Mouse (Mus musculus): ENCODE results near the gene Fam89b. TPM values are rescaled to one million over a fixed set of nuclear protein-coding genes. Genes with fewer than 3 reads are reported as not detected.

Fam89b gene
- total RNA-seq, 2 experiments from 2014 or later, result 24.1 to 29.4 TPM

Small RNAs within 50 kb of the gene (microRNA-seq; reads per million reads assigned to microRNA genes)
- 0.60 to 0.85 reads per million in 2 experiments for gene Mir6987

Other genes starting within 250 kb of the Fam89b start
- 10 to 100 TPM; 37.6 to 39.3 TPM for gene Mus81, start 241.3 kb downstream of the Fam89b start, total RNA-seq (2021)
- 1,000 to 10,000 TPM; 1,234 to 1,394 TPM for gene Cfl1, start 239.2 kb downstream of the Fam89b start, total RNA-seq (2021)
- gene 1700020D05Rik, start 225.9 kb downstream of the Fam89b start, total RNA-seq (2021), result 1 to 10 TPM; 5.4 to 8.8 TPM
- 10 to 100 TPM; 80.5 to 83.5 TPM for gene Snx32, start 219.1 kb downstream of the Fam89b start, total RNA-seq (2021)
- gene Ovol1, start 169.0 kb downstream of the Fam89b start, total RNA-seq (2021), result not detected
- 1 to 10 TPM; 5.8 to 7.0 TPM for gene Ap5b1, start 161.6 kb downstream of the Fam89b start, total RNA-seq (2021)
- 10 to 100 TPM; 80.2 to 88.0 TPM for gene Rnaseh2c, start 127.8 kb downstream of the Fam89b start, total RNA-seq (2021)
- 10 to 100 TPM; 80.1 to 91.1 TPM for gene Kat5, start 119.4 kb downstream of the Fam89b start, total RNA-seq (2021)
- gene Rela, start 92.2 kb downstream of the Fam89b start, total RNA-seq (2021), result 10 to 100 TPM; 17.2 to 17.7 TPM
- 10 to 100 TPM; 16.6 to 18.0 TPM for gene Sipa1, start 65.9 kb downstream of the Fam89b start, total RNA-seq (2021)
- gene Map3k11, start 40.9 kb downstream of the Fam89b start, total RNA-seq (2021), result 10 to 100 TPM; 17.8 to 18.6 TPM
- 10 to 100 TPM; 61.9 to 68.5 TPM for gene Pcnx3, start 40.7 kb downstream of the Fam89b start, total RNA-seq (2021)
- gene Kcnk7, start 25.3 kb downstream of the Fam89b start, total RNA-seq (2021), result not detected
- gene Ehbp1l1, start 3.3 kb downstream of the Fam89b start, total RNA-seq (2021), result 10 to 100 TPM; 13.7 to 14.2 TPM
- gene Ltbp3, start 11.3 kb upstream of the Fam89b start, total RNA-seq (2021), result 10 to 100 TPM; 24.9 to 28.0 TPM
- 10 to 100 TPM; 75.6 to 75.9 TPM for gene Scyl1, start 41.8 kb upstream of the Fam89b start, total RNA-seq (2021)
- 10 to 100 TPM; 13.5 to 14.2 TPM for gene Frmd8, start 145.6 kb upstream of the Fam89b start, total RNA-seq (2021)
- 1 to 10 TPM; 2.5 to 2.7 TPM for gene Slc25a45, start 148.2 kb upstream of the Fam89b start, total RNA-seq (2021)
- gene Tigd3, start 164.5 kb upstream of the Fam89b start, total RNA-seq (2021), result 1 to 10 TPM; 1.9 to 2.2 TPM
- 100 to 1,000 TPM in 1 of 2 experiments, 10 to 100 TPM in 1; 92.0 to 108 TPM for gene Dpf2, start 183.4 kb upstream of the Fam89b start, total RNA-seq (2021)
- gene Cdc42ep2, start 195.2 kb upstream of the Fam89b start, total RNA-seq (2021), result 1 to 10 TPM; 4.4 to 5.5 TPM
- gene Pola2, start 234.5 kb upstream of the Fam89b start, total RNA-seq (2021), result 1 to 10 TPM; 5.3 to 5.5 TPM